Mouse (Mus musculus) embryonic fibroblast, embryonic 13.5 days (primary cell): ENCODE data around the gene Nbea.

Experiments used
- CTCF ChIP-seq: IDR thresholded peaks from 2 replicates; pipeline ENCODE4 v1.5.1; 2011; ENCODE audit warnings: mild to moderate bottlenecking, control low read depth, low read length, moderate library complexity, borderline replicate concordance; ENCODE audit not compliant: insufficient read depth
- POLR2A ChIP-seq: IDR thresholded peaks from 2 replicates; pipeline ENCODE4 v1.6.1; 2011; ENCODE audit warnings: low read depth, mild to moderate bottlenecking, control low read depth, low read length, moderate library complexity

GRCm38 (mm10) chr3:55730549-55730948 is 453.0 kb downstream of the Nbea start:
- no peak for TF ChIP-seq POLR2A
- no peak for TF ChIP-seq CTCF
